In genomic region chr13:12356184-12356583, GRCm38 (mm10) we compare ENCODE assay signal across 20 mouse cellular contexts. TPM values are rescaled to one million over a fixed set of nuclear protein-coding genes. Genes with fewer than 3 reads are reported as not detected.
DNase-seq lines count a peak whose midpoint lies in the region; ATAC-seq lines count a peak whose summit lies in the region.
"Had no signal": no experiment of that assay in that cellular context is flagged by ENCODE, and none has a peak within 500 bp of the region (broad histone marks: within the 10 kb centered on the region; RNA-seq: fewer than 3 reads in every experiment).

No protein-coding gene starts in this region.

- no peaks in the 10 kb centered on the region for H3K4me1 ChIP-seq in heart, embryonic 10.5 days
- H3K4me1 ChIP-seq: embryonic facial prominence, embryonic 13.5 days; embryonic facial prominence, embryonic 15.5 days; forebrain, embryonic 10.5 days; forebrain, embryonic 12.5 days had no signal

- H3K27me3 ChIP-seq in heart, embryonic 10.5 days (ENCODE audit: insufficient read depth, poor library complexity, severe bottlenecking): no peaks in the 10 kb centered on the region
- H3K27me3 ChIP-seq: embryonic facial prominence, embryonic 13.5 days; embryonic facial prominence, embryonic 15.5 days; forebrain, embryonic 12.5 days had no signal

- 55% methylated on average over 4 of the region's 4 CpGs for WGBS in heart, embryonic 10.5 days

- no peaks in the 10 kb centered on the region for H3K9me3 ChIP-seq in heart, embryonic 10.5 days
- H3K9me3 ChIP-seq: embryonic facial prominence, embryonic 13.5 days; embryonic facial prominence, embryonic 15.5 days; forebrain, embryonic 10.5 days; forebrain, embryonic 12.5 days had no signal

- peak; percentile 69 for ATAC-seq in megakaryocyte progenitor cell, adult 5-6 weeks (replicated peaks; ENCODE audit: poor library complexity)
- ATAC-seq: forebrain, embryonic 14.5 days; forebrain, embryonic 16.5 days had no signal

- no peak overlapping the region for H3K4me3 ChIP-seq in heart, embryonic 10.5 days
- H3K4me3 ChIP-seq: embryonic facial prominence, embryonic 13.5 days; embryonic facial prominence, embryonic 15.5 days; erythroblast, embryonic 14.5 days; forebrain, embryonic 10.5 days; forebrain, embryonic 12.5 days had no signal

- DNase-seq in MEL-GATA-1-ER (ENCODE audit: extremely low read depth, low read depth): peak; percentile 82
- DNase-seq in heart, embryonic 10.5 days (ENCODE audit: low spot score): no peak
- DNase-seq in cerebellum, adult 9-11 months: no peak
- no peak for DNase-seq in left cerebral cortex, postnatal 25 days (ENCODE audit: low spot score in 2 of 2)
- DNase-seq: adrenal gland, adult 8-10 months; adrenal gland, postnatal 14 days; adrenal gland, postnatal 36 days; cerebellum, adult 11-12 months; cerebellum, adult 2 months; cerebellum, adult 9-10 months; cerebellum, postnatal 14 days; cerebellum, postnatal 36 days had no signal

- H3K36me3 ChIP-seq in heart, embryonic 10.5 days: no peaks in the 10 kb centered on the region
- H3K36me3 ChIP-seq: embryonic facial prominence, embryonic 13.5 days; embryonic facial prominence, embryonic 15.5 days; forebrain, embryonic 10.5 days; forebrain, embryonic 12.5 days had no signal

- H3K27ac ChIP-seq in heart, embryonic 10.5 days: no peak overlapping the region
- H3K27ac ChIP-seq: embryonic facial prominence, embryonic 13.5 days; embryonic facial prominence, embryonic 15.5 days; forebrain, embryonic 10.5 days; forebrain, embryonic 12.5 days had no signal

- intact Hi-C loops in left cerebral cortex, postnatal 25 days (cut with DNase I): no loop called here

RNA-seq across cellular contexts. Expression of gene Actn2, which starts 15.6 kb away (rescaled TPM):
- total RNA-seq in megakaryocyte progenitor cell, adult 5-6 weeks (2015): 0.10 and 0.20 TPM in 2 replicates
- not detected in 2 replicates for total RNA-seq in megakaryocyte progenitor cell, adult 5-6 weeks (2017)
- 647 and 1,387 TPM in 2 replicates for polyA plus RNA-seq in heart, embryonic 10.5 days (2016; fragmentation: Nextera tagmentation; extraction: Ambion mirVana)
- total RNA-seq in left cerebral cortex, postnatal 25 days (2021): 10 to 100 TPM in 1 of 2 experiments, 1 to 10 TPM in 1; 9.9 to 22.1 TPM
- polyA plus RNA-seq: erythroblast, embryonic 14.5 days had no signal

RNA-seq across cellular contexts. Expression of gene Heatr1, which starts 38.6 kb away (rescaled TPM):
- 58.0 and 62.3 TPM in 2 replicates for total RNA-seq in megakaryocyte progenitor cell, adult 5-6 weeks (2015)
- total RNA-seq in megakaryocyte progenitor cell, adult 5-6 weeks (2017): 103 and 121 TPM in 2 replicates
- 21.1 and 25.7 TPM in 2 replicates for polyA plus RNA-seq in heart, embryonic 10.5 days (2016; fragmentation: Nextera tagmentation; extraction: Ambion mirVana)
- 10 to 100 TPM; 24.9 to 28.9 TPM for total RNA-seq in left cerebral cortex, postnatal 25 days (2021)

Comparison
In these comparisons a context has a peak if more than half of its experiments do, and no peak if none do; other contexts are left out.
1. RNA of gene Actn2, which starts 15.6 kb away (total RNA-seq): 9.9 to 22.1 TPM in left cerebral cortex, postnatal 25 days; 0.10 to 0.20 TPM in megakaryocyte progenitor cell, adult 5-6 weeks; every median in the first group is over 4 times any median in the second.